Mouse (Mus musculus): ENCODE measurements around the gene BC053393.

BC053393 gene

DNA sequence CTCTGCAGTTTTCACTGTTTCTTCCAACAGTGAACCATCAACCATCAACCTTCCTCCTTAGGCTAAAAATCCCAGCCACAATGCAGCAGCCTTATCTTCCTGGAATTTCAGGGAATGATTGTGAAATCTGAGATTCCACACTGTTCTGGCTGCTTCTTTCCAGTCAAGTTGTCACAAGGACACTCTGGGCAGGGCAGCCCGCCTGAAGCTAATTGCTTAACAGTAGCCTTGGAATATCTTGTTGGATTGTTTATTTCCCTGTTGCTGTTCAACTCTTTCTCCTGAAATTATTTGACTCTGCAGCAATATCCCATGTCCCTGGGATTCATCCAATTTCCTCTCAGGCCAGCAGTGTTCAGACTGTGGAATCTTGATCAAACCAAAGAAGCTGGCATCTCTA lies 6.7 kb upstream of the BC053393 start:
- peaks cover 6% of the 10 kb centered on the region for H3K4me1 ChIP-seq (replicated peaks; ENCODE audit: low read depth, low read length)
- TF ChIP-seq POU5F1 (IDR thresholded peaks at IDR 0.05; ENCODE audit: borderline replicate concordance, low read length): no peak
- TF ChIP-seq CTCF (conservative IDR thresholded peaks at IDR 0.05; ENCODE audit: low read length): no peak
- no peak for TF ChIP-seq NANOG (IDR thresholded peaks at IDR 0.05; ENCODE audit: borderline replicate concordance, low read length)
- no peaks in the 10 kb centered on the region for H3K27me3 ChIP-seq (ENCODE audit: insufficient read depth, low read length)
- H3K36me3 ChIP-seq (ENCODE audit: insufficient read depth, low read length): no peaks in the 10 kb centered on the region
- no peak overlapping the region for H3K4me3 ChIP-seq (replicated peaks; ENCODE audit: low read length)
- H3K9me3 ChIP-seq (ENCODE audit: low read length): no peaks in the 10 kb centered on the region

DNA sequence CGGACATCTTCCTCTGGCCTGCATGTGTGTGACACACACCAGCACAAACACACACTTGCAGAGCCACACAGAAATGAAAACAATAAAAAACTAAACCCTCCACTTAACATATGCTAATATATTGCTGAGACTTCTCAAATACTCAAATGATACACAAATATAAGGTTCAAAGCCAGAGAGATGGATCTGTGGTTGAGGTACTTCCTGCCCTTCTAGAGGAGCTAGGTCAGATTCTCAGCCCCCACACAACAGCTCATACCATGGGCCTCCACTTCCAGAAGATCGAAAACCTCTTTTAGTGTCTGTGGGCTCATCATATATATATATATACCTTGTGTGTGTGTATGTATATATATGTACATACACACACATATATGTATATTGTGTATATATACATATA lies 5.4 kb upstream of the BC053393 start:
- TF ChIP-seq POU5F1 (IDR thresholded peaks at IDR 0.05; ENCODE audit: borderline replicate concordance, low read length): no peak
- no peak for TF ChIP-seq CTCF (conservative IDR thresholded peaks at IDR 0.05; ENCODE audit: low read length)
- no peak for TF ChIP-seq NANOG (IDR thresholded peaks at IDR 0.05; ENCODE audit: borderline replicate concordance, low read length)
- Histone ChIP-seq H3K4me3 (replicated peaks; ENCODE audit: low read length) (no peak overlapping the region), H3K4me1 (replicated peaks; ENCODE audit: low read depth, low read length) (peaks cover 4% of the 10 kb centered on the region), H3K9me3 (ENCODE audit: low read length) (no peaks in the 10 kb centered on the region), H3K36me3 (ENCODE audit: insufficient read depth, low read length) (no peaks in the 10 kb centered on the region), H3K27me3 (ENCODE audit: insufficient read depth, low read length) (no peaks in the 10 kb centered on the region)

DNA sequence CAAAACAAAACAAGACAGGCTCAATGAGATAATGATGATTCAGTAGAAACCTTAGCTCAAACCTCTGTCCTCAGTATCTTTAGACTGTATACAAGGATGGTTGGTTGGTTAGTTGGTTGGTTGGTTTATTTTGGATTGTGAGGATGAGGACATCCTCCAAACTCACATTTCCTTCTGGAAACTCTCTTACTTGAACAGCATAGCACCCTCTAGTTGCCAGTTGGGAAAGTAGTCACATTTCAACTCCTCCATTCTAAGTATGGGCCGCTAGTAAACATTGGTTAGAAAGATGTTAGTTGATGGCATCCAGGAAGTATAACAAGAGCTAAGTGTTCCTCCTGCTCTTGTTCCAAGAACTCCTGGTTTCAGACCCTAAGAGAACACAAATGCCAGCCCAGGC lies 2.2 kb upstream of the BC053393 start:
- no peaks in the 10 kb centered on the region; the same call in 1 of the 2 replicates for H3K4me1 ChIP-seq (replicated peaks; ENCODE audit: low read depth, low read length)
- no peak for TF ChIP-seq POU5F1 (IDR thresholded peaks at IDR 0.05; ENCODE audit: borderline replicate concordance, low read length)
- no peaks in the 10 kb centered on the region for H3K36me3 ChIP-seq (ENCODE audit: insufficient read depth, low read length)
- no peaks in the 10 kb centered on the region for H3K9me3 ChIP-seq (ENCODE audit: low read length)
- H3K27me3 ChIP-seq (ENCODE audit: insufficient read depth, low read length): no peaks in the 10 kb centered on the region
- H3K4me3 ChIP-seq (replicated peaks; ENCODE audit: low read length): no peak overlapping the region

DNA sequence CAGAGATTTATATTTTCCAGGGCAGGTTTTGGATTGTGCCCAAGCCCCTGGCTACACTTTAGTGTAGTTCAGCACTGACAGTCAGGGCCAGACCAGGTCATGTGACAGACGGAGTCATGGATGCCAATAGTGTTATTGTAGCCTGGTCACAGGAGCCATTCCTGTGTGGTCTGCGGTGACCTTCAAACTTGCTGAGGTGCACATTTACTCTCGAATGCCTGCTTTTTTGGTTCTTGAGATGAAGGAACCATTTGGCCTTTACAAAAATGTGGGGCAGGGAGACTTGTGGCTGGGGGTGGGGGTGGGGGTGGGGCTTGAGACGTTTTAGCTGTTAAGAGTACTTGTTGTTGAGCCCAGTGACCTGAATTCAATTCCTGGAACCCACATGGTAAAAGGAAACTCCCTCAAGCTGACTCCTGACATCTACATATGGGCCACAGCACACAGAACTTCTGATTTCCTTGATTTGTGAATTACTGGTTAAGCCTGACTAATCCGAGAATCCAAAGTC lies 7.5 kb downstream of the BC053393 start:
- no peak for TF ChIP-seq POU5F1 (IDR thresholded peaks at IDR 0.05; ENCODE audit: borderline replicate concordance, low read length)
- TF ChIP-seq NANOG (IDR thresholded peaks at IDR 0.05; ENCODE audit: borderline replicate concordance, low read length): no peak
- no peak for TF ChIP-seq CTCF (conservative IDR thresholded peaks at IDR 0.05; ENCODE audit: low read length)
- H3K27me3 ChIP-seq (ENCODE audit: insufficient read depth, low read length): no peaks in the 10 kb centered on the region
- H3K4me1 ChIP-seq (replicated peaks; ENCODE audit: low read depth, low read length): no peaks in the 10 kb centered on the region
- no peaks in the 10 kb centered on the region for H3K9me3 ChIP-seq (ENCODE audit: low read length)
- H3K4me3 ChIP-seq (replicated peaks; ENCODE audit: low read length): no peak overlapping the region
- H3K36me3 ChIP-seq (ENCODE audit: insufficient read depth, low read length): no peaks in the 10 kb centered on the region

DNA sequence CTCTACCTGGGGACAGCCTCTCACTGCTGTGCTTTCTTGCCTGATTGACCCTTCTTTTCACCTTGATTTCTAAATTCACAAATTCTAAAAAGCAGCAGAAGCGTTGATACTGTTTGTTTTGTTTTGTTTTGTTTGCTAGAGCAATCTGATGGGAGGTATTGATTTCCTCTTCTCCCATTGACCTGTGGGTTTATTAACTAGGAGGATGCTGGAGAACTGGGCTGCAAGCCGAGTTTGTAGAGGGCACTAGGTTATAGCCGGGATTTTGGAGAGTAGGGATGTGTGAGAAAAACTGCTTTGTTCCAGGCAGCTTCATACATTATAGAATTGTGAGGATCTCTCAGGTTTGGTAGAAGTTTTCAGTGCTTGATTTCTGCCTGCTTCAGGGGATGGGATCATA lies 9.1 kb downstream of the BC053393 start:
- Histone ChIP-seq H3K27me3 (ENCODE audit: insufficient read depth, low read length) (no peaks in the 10 kb centered on the region), H3K36me3 (ENCODE audit: insufficient read depth, low read length) (no peaks in the 10 kb centered on the region), H3K9me3 (ENCODE audit: low read length) (no peaks in the 10 kb centered on the region), H3K4me1 (replicated peaks; ENCODE audit: low read depth, low read length) (no peaks in the 10 kb centered on the region), H3K4me3 (replicated peaks; ENCODE audit: low read length) (no peak overlapping the region)
- TF ChIP-seq CTCF (conservative IDR thresholded peaks at IDR 0.05; ENCODE audit: low read length) (no peak), POU5F1 (IDR thresholded peaks at IDR 0.05; ENCODE audit: borderline replicate concordance, low read length) (no peak), NANOG (IDR thresholded peaks at IDR 0.05; ENCODE audit: borderline replicate concordance, low read length) (no peak)

DNA sequence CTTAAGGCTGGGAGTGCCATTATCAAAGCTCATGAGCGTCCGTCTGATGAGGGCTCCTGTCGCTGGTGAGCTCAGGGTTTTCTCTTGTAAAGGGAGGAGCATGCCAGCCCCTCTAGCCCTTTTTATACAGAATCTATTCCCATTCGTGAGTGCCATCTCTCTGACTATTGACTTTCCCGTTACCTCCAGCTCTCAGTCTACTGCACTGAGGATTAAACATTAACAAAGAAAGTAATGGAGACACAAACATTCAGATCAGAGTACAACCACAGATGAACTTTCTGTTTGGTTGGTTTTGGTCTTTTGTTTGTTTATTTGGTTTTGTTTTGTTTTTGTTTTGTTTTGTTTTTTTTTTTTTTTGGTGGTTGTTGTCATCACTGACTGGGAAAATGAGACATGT lies 11.4 kb downstream of the BC053393 start:
- no peaks in the 10 kb centered on the region for H3K4me1 ChIP-seq (replicated peaks; ENCODE audit: low read depth, low read length)
- H3K9me3 ChIP-seq (ENCODE audit: low read length): no peaks in the 10 kb centered on the region
- H3K27me3 ChIP-seq (ENCODE audit: insufficient read depth, low read length): no peaks in the 10 kb centered on the region
- no peak overlapping the region for H3K4me3 ChIP-seq (replicated peaks; ENCODE audit: low read length)
- no peaks in the 10 kb centered on the region for H3K36me3 ChIP-seq (ENCODE audit: insufficient read depth, low read length)
- TF ChIP-seq NANOG (IDR thresholded peaks at IDR 0.05; ENCODE audit: borderline replicate concordance, low read length) (no peak), POU5F1 (IDR thresholded peaks at IDR 0.05; ENCODE audit: borderline replicate concordance, low read length) (no peak), CTCF (conservative IDR thresholded peaks at IDR 0.05; ENCODE audit: low read length) (no peak)

DNA sequence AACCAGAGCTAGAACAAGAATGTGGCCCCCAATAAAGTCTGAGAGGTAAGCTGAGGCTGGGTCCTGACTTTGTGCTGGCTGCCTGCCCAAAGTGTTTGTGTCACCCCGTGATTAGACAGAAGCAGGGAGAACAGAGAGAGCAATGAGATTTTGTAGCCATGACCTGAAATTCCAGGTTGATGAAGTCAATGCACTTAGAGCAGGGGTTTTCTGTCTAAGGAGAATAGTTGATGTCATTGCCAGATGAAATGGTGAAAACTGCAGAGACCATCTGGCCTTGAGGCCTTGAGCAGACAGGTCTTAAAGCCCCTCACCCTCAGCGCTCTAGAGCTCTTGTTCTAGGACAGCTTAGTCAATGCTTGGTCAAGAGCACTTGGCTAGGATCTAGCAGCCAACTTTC lies 21.1 kb downstream of the BC053393 start:
- Histone ChIP-seq H3K4me3 (replicated peaks; ENCODE audit: low read length) (no peak overlapping the region), H3K27me3 (ENCODE audit: insufficient read depth, low read length) (no peaks in the 10 kb centered on the region), H3K4me1 (replicated peaks; ENCODE audit: low read depth, low read length) (no peaks in the 10 kb centered on the region), H3K36me3 (ENCODE audit: insufficient read depth, low read length) (no peaks in the 10 kb centered on the region), H3K9me3 (ENCODE audit: low read length) (no peaks in the 10 kb centered on the region)
- TF ChIP-seq POU5F1 (IDR thresholded peaks at IDR 0.05; ENCODE audit: borderline replicate concordance, low read length) (no peak), NANOG (IDR thresholded peaks at IDR 0.05; ENCODE audit: borderline replicate concordance, low read length) (no peak), CTCF (conservative IDR thresholded peaks at IDR 0.05; ENCODE audit: low read length) (no peak)

DNA sequence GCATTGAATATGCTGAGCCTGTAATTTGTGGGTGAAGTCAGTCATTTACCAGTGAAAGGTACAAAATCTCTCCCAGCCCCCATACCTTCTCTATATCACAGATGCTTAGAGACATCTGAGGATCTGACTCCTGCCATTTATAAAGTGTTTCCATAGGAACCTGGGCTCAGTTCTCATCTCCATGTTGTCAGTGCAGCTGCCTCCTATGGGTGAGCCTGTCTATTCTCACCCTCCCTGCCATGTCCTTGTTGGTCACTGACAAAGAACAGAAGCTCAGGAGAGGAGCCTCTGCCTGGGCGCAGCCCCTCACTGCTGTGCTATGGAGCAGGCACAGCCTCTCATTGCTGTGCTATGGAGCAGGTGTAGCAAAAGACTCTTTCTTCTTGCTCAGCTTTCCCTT lies 48.6 kb downstream of the BC053393 start:
- Histone ChIP-seq H3K36me3 (ENCODE audit: insufficient read depth, low read length) (no peaks in the 10 kb centered on the region), H3K4me3 (replicated peaks; ENCODE audit: low read length) (no peak overlapping the region), H3K27me3 (ENCODE audit: insufficient read depth, low read length) (no peaks in the 10 kb centered on the region), H3K9me3 (ENCODE audit: low read length) (no peaks in the 10 kb centered on the region), H3K4me1 (replicated peaks; ENCODE audit: low read depth, low read length) (no peaks in the 10 kb centered on the region)
- TF ChIP-seq CTCF (conservative IDR thresholded peaks at IDR 0.05; ENCODE audit: low read length) (no peak), POU5F1 (IDR thresholded peaks at IDR 0.05; ENCODE audit: borderline replicate concordance, low read length) (no peak), NANOG (IDR thresholded peaks at IDR 0.05; ENCODE audit: borderline replicate concordance, low read length) (no peak)

DNA sequence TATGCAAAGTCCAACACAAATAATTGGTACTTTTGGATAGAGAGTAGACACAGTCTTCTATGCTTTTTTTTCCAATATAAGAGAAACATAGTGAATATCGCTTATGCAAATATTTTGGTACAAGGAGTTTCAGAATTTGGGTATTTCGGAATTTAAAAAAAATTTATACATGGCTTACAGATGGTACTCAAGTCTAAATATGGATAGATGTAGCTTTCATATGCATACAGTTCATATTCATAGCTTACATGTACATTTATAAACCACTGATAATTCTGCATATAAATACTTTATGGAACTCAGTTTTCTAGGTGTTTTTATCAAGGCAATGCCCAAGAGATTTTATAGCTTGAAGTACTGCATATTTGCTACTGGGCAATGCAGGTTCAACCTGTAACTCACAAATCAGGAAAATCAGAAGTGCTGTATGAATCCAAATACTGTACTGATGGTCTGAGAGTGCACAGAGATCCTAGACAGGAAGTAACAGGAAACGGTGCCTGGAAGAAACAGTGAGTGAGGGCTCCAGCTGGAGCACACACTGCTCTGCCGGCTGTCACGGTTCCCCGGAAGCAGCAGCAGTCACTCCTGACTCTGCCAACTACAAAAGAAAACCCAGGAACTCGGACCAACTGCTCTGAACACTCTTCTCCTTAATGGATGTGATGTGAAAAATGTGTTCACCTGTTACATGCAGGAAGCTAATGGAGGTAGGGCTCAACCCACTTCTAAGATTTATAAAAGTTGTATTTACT lies 49.3 kb downstream of the BC053393 start:
- H3K36me3 ChIP-seq (ENCODE audit: insufficient read depth, low read length): no peaks in the 10 kb centered on the region
- H3K4me3 ChIP-seq (replicated peaks; ENCODE audit: low read length): no peak overlapping the region
- no peak for TF ChIP-seq NANOG (IDR thresholded peaks at IDR 0.05; ENCODE audit: borderline replicate concordance, low read length)
- TF ChIP-seq CTCF (conservative IDR thresholded peaks at IDR 0.05; ENCODE audit: low read length): no peak
- TF ChIP-seq POU5F1 (IDR thresholded peaks at IDR 0.05; ENCODE audit: borderline replicate concordance, low read length): no peak
- H3K9me3 ChIP-seq (ENCODE audit: low read length): no peaks in the 10 kb centered on the region
- H3K4me1 ChIP-seq (replicated peaks; ENCODE audit: low read depth, low read length): no peaks in the 10 kb centered on the region
- no peaks in the 10 kb centered on the region for H3K27me3 ChIP-seq (ENCODE audit: insufficient read depth, low read length)

Data from E14TG2a.4 (cell line).